Mouse (Mus musculus) spleen, adult 2 months (tissue): Measurements from ENCODE around the gene Fhl2.

Source experiments
- CTCF ChIP-seq: fragments of 200-500 bp; IDR thresholded peaks from 2 replicates; pipeline ENCODE4 v1.5.1; 2011; ENCODE audit warnings: mild to moderate bottlenecking, inconsistent platforms; ENCODE audit not compliant: insufficient read depth, insufficient read length, insufficient replicate concordance; ENCODE audit errors: extremely low read depth
- POLR2A ChIP-seq: fragments of 200-500 bp; IDR thresholded peaks from 2 replicates; pipeline ENCODE4 v1.6.1; 2011; ENCODE audit warnings: low read depth, low read length, inconsistent platforms

GRCm38 (mm10) chr1:43196059-43196458, 725 bp downstream of the Fhl2 start:
- TF ChIP-seq CTCF: no peak
- TF ChIP-seq POLR2A: no peak
